In genomic region chr14:21275786-21276185, GRCm38 (mm10) we compare ENCODE assay signal across 25 mouse cellular contexts.
A peak's percentile ranks its signal among the peaks of the same experiment; 100 is the strongest.
DNase-seq lines count a peak whose midpoint lies in the region; ATAC-seq lines count a peak whose summit lies in the region.
"Had no signal": no experiment of that assay in that cellular context is flagged by ENCODE, and none has a peak within 500 bp of the region (broad histone marks: within the 10 kb centered on the region; RNA-seq: fewer than 3 reads in every experiment).

No protein-coding gene starts in this region.

- H3K9ac ChIP-seq in forebrain, embryonic 16.5 days (replicated peaks; ENCODE audit: low read depth, low read length): no peak overlapping the region
- H3K9ac ChIP-seq: embryonic facial prominence, embryonic 12.5 days; forebrain, embryonic 12.5 days; forebrain, postnatal 0 days had no signal

- H3K36me3 ChIP-seq in forebrain, embryonic 10.5 days (replicated peaks): no peaks in the 10 kb centered on the region
- H3K36me3 ChIP-seq in forebrain, embryonic 16.5 days (ENCODE audit: control insufficient read depth, insufficient read depth): no peaks in the 10 kb centered on the region
- no peaks in the 10 kb centered on the region for H3K36me3 ChIP-seq in megakaryocyte, embryonic 14.5 days (replicated peaks; ENCODE audit: low read length)
- H3K36me3 ChIP-seq in limb, embryonic 10.5 days: no peaks in the 10 kb centered on the region
- H3K36me3 ChIP-seq: embryonic facial prominence, embryonic 10.5 days; embryonic facial prominence, embryonic 12.5 days; forebrain, embryonic 12.5 days had no signal

- no peak for DNase-seq in forebrain, embryonic 10.5 days (ENCODE audit: extremely low spot score, low spot score)
- no peak for DNase-seq in limb, embryonic 10.5 days (ENCODE audit: low spot score)
- no peak for DNase-seq in spleen, adult 18-20 months
- DNase-seq: adrenal gland, adult 8-10 months; adrenal gland, postnatal 14 days; adrenal gland, postnatal 36 days; B cell, adult 2 months; cerebellum, adult 11-12 months; cerebellum, adult 2 months; cerebellum, adult 9-10 months; cerebellum, postnatal 10 days; cerebellum, postnatal 25 days; forebrain, postnatal 0 days had no signal

- ATAC-seq in forebrain, embryonic 16.5 days: no peak
- no peak for ATAC-seq in megakaryocyte, adult 5-6 weeks (ENCODE audit: poor library complexity, severe bottlenecking)
- ATAC-seq: activated CD4-positive, CD25-positive, alpha-beta regulatory T cell, adult 4 months; CD4-positive, CD25-positive, alpha-beta regulatory T cell, adult 4 months; forebrain, embryonic 14.5 days; forebrain, postnatal 0 days; Patski had no signal

- 92% methylated on average over 1 of the region's 1 CpGs for WGBS in forebrain, embryonic 10.5 days
- 96% methylated on average over 1 of the region's 1 CpGs for WGBS in forebrain, embryonic 16.5 days
- WGBS in limb, embryonic 10.5 days: 84% methylated on average over 1 of the region's 1 CpGs

- H3K27me3 ChIP-seq in forebrain, embryonic 10.5 days (ENCODE audit: poor library complexity, severe bottlenecking): no peaks in the 10 kb centered on the region
- H3K27me3 ChIP-seq in forebrain, embryonic 16.5 days (replicated peaks; ENCODE audit: control insufficient read depth, insufficient read depth, low read length): no peaks in the 10 kb centered on the region
- H3K27me3 ChIP-seq in megakaryocyte, embryonic 14.5 days (replicated peaks): no peaks in the 10 kb centered on the region
- H3K27me3 ChIP-seq in limb, embryonic 10.5 days (ENCODE audit: low read depth, poor library complexity, severe bottlenecking): no peaks in the 10 kb centered on the region
- H3K27me3 ChIP-seq: CH12.LX; embryonic facial prominence, embryonic 12.5 days; forebrain, embryonic 12.5 days; Patski had no signal

- no peaks in the 10 kb centered on the region for H3K9me3 ChIP-seq in forebrain, embryonic 10.5 days
- H3K9me3 ChIP-seq in forebrain, embryonic 16.5 days (ENCODE audit: control insufficient read depth, low read length): no peaks in the 10 kb centered on the region
- H3K9me3 ChIP-seq in megakaryocyte, embryonic 14.5 days: no peaks in the 10 kb centered on the region
- H3K9me3 ChIP-seq in limb, embryonic 10.5 days (replicated peaks): no peaks in the 10 kb centered on the region
- H3K9me3 ChIP-seq: embryonic facial prominence, embryonic 10.5 days; embryonic facial prominence, embryonic 12.5 days; forebrain, embryonic 12.5 days; G1E had no signal

- H3K4me1 ChIP-seq in forebrain, embryonic 10.5 days: peaks cover 48% of the 10 kb centered on the region
- H3K4me1 ChIP-seq in forebrain, embryonic 16.5 days (replicated peaks; ENCODE audit: control insufficient read depth, insufficient read depth, low read length): peaks cover 2% of the 10 kb centered on the region; the same call in 1 of the 2 replicates
- peaks cover 39% of the 10 kb centered on the region for H3K4me1 ChIP-seq in megakaryocyte, embryonic 14.5 days
- H3K4me1 ChIP-seq in limb, embryonic 10.5 days: peaks cover 50% of the 10 kb centered on the region

- no peak overlapping the region for H3K4me2 ChIP-seq in forebrain, embryonic 16.5 days (ENCODE audit: low read length)
- H3K4me2 ChIP-seq: embryonic facial prominence, embryonic 12.5 days; forebrain, embryonic 12.5 days had no signal

- H3K4me3 ChIP-seq in forebrain, embryonic 10.5 days: no peak overlapping the region
- H3K4me3 ChIP-seq in forebrain, embryonic 16.5 days (replicated peaks; ENCODE audit: low read length): no peak overlapping the region
- H3K4me3 ChIP-seq in megakaryocyte, embryonic 14.5 days (replicated peaks): peak overlapping the region; percentile 31
- H3K4me3 ChIP-seq in limb, embryonic 10.5 days: no peak overlapping the region
- H3K4me3 ChIP-seq: embryonic facial prominence, embryonic 10.5 days; embryonic facial prominence, embryonic 12.5 days; forebrain, embryonic 12.5 days had no signal

- peak overlapping the region; percentile 26; the same call in 1 of the 2 replicates for H3K27ac ChIP-seq in forebrain, embryonic 10.5 days
- H3K27ac ChIP-seq in forebrain, embryonic 16.5 days (ENCODE audit: low read length): no peak overlapping the region
- H3K27ac ChIP-seq in limb, embryonic 10.5 days: peak overlapping the region; percentile 10; the same call in 1 of the 2 replicates
- H3K27ac ChIP-seq: embryonic facial prominence, embryonic 10.5 days; embryonic facial prominence, embryonic 12.5 days; forebrain, embryonic 12.5 days had no signal
